Mouse (Mus musculus) midbrain, postnatal 0 days (tissue): ENCODE results near the gene Mrpl51. TPM values are rescaled to one million over a fixed set of nuclear protein-coding genes. Genes with fewer than 3 reads are reported as not detected.

ENCODE experiments used
- ATAC-seq: fragments of 200-750 bp; cut with Nextera tagmentation; 2 replicates; pipeline ENCODE4 v1.8.0; 2017; ENCODE audit warnings: moderate number of reproducible peaks, mild to moderate bottlenecking, moderate TSS enrichment, moderate library complexity; ENCODE audit not compliant: low FRiP score
- DNase-seq: peaks from one replicate; pipeline ENCODE4 v3.0.0-alpha.2; 2015; ENCODE audit warnings: low spot score
- H3K27ac ChIP-seq: fragments of 300-500 bp; sonication (generic); 2 replicates; pipeline ENCODE4 v1.5.1; 2014; ENCODE audit warnings: low read depth, mild to moderate bottlenecking, low read length, mixed read lengths
- H3K27me3 ChIP-seq: fragments of 300-500 bp; sonication (generic); 2 replicates; pipeline ENCODE4 v1.6.1; 2014; ENCODE audit warnings: low read length, control low read depth, mixed read lengths; ENCODE audit not compliant: insufficient read depth
- H3K36me3 ChIP-seq: fragments of 300-500 bp; sonication (generic); 2 replicates; pipeline ENCODE4 v1.6.1; 2014; ENCODE audit warnings: low read length, control low read depth, mixed read lengths; ENCODE audit not compliant: insufficient read depth
- H3K4me1 ChIP-seq: fragments of 300-500 bp; sonication (generic); 2 replicates; pipeline ENCODE4 v1.6.1; 2014; ENCODE audit warnings: mild to moderate bottlenecking, control low read depth, antibody characterized with exemption, low read length, mixed read lengths; ENCODE audit not compliant: insufficient read depth
- H3K4me2 ChIP-seq: fragments of 300-500 bp; sonication (generic); 2 replicates; pipeline ENCODE4 v1.6.1; 2014; ENCODE audit warnings: low read depth, mild to moderate bottlenecking, low read length, mixed read lengths; ENCODE audit not compliant: poor library complexity, severe bottlenecking
- H3K4me3 ChIP-seq: fragments of 300-500 bp; sonication (generic); 2 replicates; pipeline ENCODE4 v1.5.1; 2014; ENCODE audit warnings: low read depth, mild to moderate bottlenecking, low read length, moderate library complexity
- H3K9ac ChIP-seq: fragments of 300-500 bp; sonication (generic); replicated peaks from 2 replicates; pipeline ENCODE4 v1.6.1; 2014; ENCODE audit warnings: mild to moderate bottlenecking, low read length, moderate library complexity, mixed read lengths; ENCODE audit not compliant: poor library complexity, severe bottlenecking
- H3K9me3 ChIP-seq: fragments of 300-500 bp; sonication (generic); 2 replicates; pipeline ENCODE4 v1.6.1; 2016; ENCODE audit warnings: low read length, control low read depth
- CTCF ChIP-seq: IDR thresholded peaks from 2 replicates; pipeline ENCODE4 v1.5.1; 2016; ENCODE audit warnings: antibody characterized with exemption, mild to moderate bottlenecking
- WGBS: fragments of 180-500 bp; shearing (Covaris S2); extraction: QIAGEN DNeasy Blood & Tissue Kit; methylation state at CpG from one replicate; pipeline ENCODE4 v1.1.7; 2014; 5-methylcytosine and 5-hydroxymethylcytosine counted together
- polyA plus RNA-seq: library from polyadenylated mRNA; unstranded; fragments of >200 nt; fragmentation: Nextera tagmentation; extraction: Ambion mirVana; gene quantifications from 2 replicates; pipeline ENCODE4 v1.2.1, GENCODE M21; 2015
- total RNA-seq: library from RNA; depleted of rRNA; stranded (reverse); fragments of >200 nt; gene quantifications from 2 replicates; pipeline ENCODE4 v1.2.3, GENCODE M21; 2014

The Mrpl51 gene
- total and polyA plus RNA-seq, 2 experiments from 2014 or later, result 48.2 to 136 TPM

GRCm38 (mm10) chr6:125146148-125146547 lies 45.5 kb upstream of the Mrpl51 start:
- Histone ChIP-seq H3K27ac (peak overlapping the region; percentile 89), H3K9ac (peak overlapping the region; percentile 95), H3K4me1 (peaks cover 25% of the 10 kb centered on the region; the same call in 1 of the 2 replicates), H3K9me3 (no peaks in the 10 kb centered on the region), H3K36me3 (peaks cover 13% of the 10 kb centered on the region), H3K27me3 (no peaks in the 10 kb centered on the region), H3K4me3 (peak overlapping the region; percentile 77), H3K4me2 (peak overlapping the region; percentile 98)
- WGBS, result 45% methylated on average over 7 of the region's 7 CpGs
- no peak for TF ChIP-seq CTCF
- no peak for ATAC-seq
- DNase-seq, result no peak

GRCm38 (mm10) chr6:125146797-125147196 lies 44.8 kb upstream of the Mrpl51 start:
- Histone ChIP-seq H3K4me3 (peak overlapping the region; percentile 77; the same call in 1 of the 2 replicates), H3K9me3 (no peaks in the 10 kb centered on the region), H3K27me3 (no peaks in the 10 kb centered on the region), H3K4me1 (peaks cover 25% of the 10 kb centered on the region; the same call in 1 of the 2 replicates), H3K4me2 (peak overlapping the region; percentile 98), H3K27ac (no peak overlapping the region), H3K9ac (peak overlapping the region; percentile 95; the same call in 1 of the 2 replicates), H3K36me3 (0 out of 2 replicates have a peak, but pooled peaks cover 7% of the 10 kb centered on the region)
- peak; percentile 53 for DNase-seq
- ATAC-seq, result no peak
- TF ChIP-seq CTCF, result no peak
- 71% methylated on average over 4 of the region's 4 CpGs for WGBS

GRCm38 (mm10) chr6:125147329-125147728 lies 44.3 kb upstream of the Mrpl51 start:
- H3K27ac ChIP-seq, result no peak overlapping the region
- DNase-seq (no peak), ATAC-seq (no peak)
- H3K36me3 ChIP-seq, result peaks cover 7% of the 10 kb centered on the region
- no peak for TF ChIP-seq CTCF
- peak overlapping the region; percentile 98 for H3K4me2 ChIP-seq
- H3K4me3 ChIP-seq, result peak overlapping the region; percentile 5; the same call in 1 of the 2 replicates
- H3K27me3 ChIP-seq, result no peaks in the 10 kb centered on the region
- 54% methylated on average over 10 of the region's 10 CpGs for WGBS
- H3K9ac ChIP-seq, result peak overlapping the region; percentile 95; the same call in 1 of the 2 replicates
- no peaks in the 10 kb centered on the region for H3K9me3 ChIP-seq
- H3K4me1 ChIP-seq, result peaks cover 25% of the 10 kb centered on the region; the same call in 1 of the 2 replicates

- no peak for DNase-seq
- Histone ChIP-seq H3K9me3 (no peaks in the 10 kb centered on the region), H3K4me2 (peak overlapping the region; percentile 18; the same call in 1 of the 2 replicates), H3K36me3 (peaks cover 15% of the 10 kb centered on the region), H3K4me3 (no peak overlapping the region), H3K27ac (peak overlapping the region; percentile 43; the same call in 1 of the 2 replicates), H3K27me3 (no peaks in the 10 kb centered on the region), H3K4me1 (peaks cover 25% of the 10 kb centered on the region; the same call in 1 of the 2 replicates), H3K9ac (peak overlapping the region; percentile 95; the same call in 1 of the 2 replicates)
- no peak for ATAC-seq
- WGBS, result 63% methylated on average over 18 of the region's 18 CpGs
- no peak for TF ChIP-seq CTCF
Measured at GRCm38 (mm10) chr6:125148251-125148925, 43.2 kb upstream of the Mrpl51 start.

- Histone ChIP-seq H3K9ac (no peak overlapping the region), H3K27ac (peak overlapping the region; percentile 43), H3K27me3 (no peaks in the 10 kb centered on the region), H3K36me3 (peaks cover 21% of the 10 kb centered on the region), H3K4me3 (no peak overlapping the region), H3K4me2 (peak overlapping the region; percentile 18; the same call in 1 of the 2 replicates), H3K9me3 (no peaks in the 10 kb centered on the region), H3K4me1 (peaks cover 25% of the 10 kb centered on the region; the same call in 1 of the 2 replicates)
- 74% methylated on average over 16 of the region's 16 CpGs for WGBS
- no peak for TF ChIP-seq CTCF
- ATAC-seq (no peak), DNase-seq (peak; percentile 65)
Measured at GRCm38 (mm10) chr6:125148926-125149568, 42.6 kb upstream of the Mrpl51 start.

- TF ChIP-seq CTCF, result no peak
- Histone ChIP-seq H3K4me3 (no peak overlapping the region), H3K9me3 (no peaks in the 10 kb centered on the region), H3K27me3 (no peaks in the 10 kb centered on the region), H3K4me2 (no peak overlapping the region), H3K27ac (no peak overlapping the region; the same call in 1 of the 2 replicates), H3K4me1 (peaks cover 24% of the 10 kb centered on the region; the same call in 1 of the 2 replicates), H3K9ac (no peak overlapping the region), H3K36me3 (peaks cover 22% of the 10 kb centered on the region)
- ATAC-seq (no peak), DNase-seq (no peak)
- 60% methylated on average over 7 of the region's 7 CpGs for WGBS
Measured at GRCm38 (mm10) chr6:125149569-125149950, 42.0 kb upstream of the Mrpl51 start.
